In the genomic region with DNA sequence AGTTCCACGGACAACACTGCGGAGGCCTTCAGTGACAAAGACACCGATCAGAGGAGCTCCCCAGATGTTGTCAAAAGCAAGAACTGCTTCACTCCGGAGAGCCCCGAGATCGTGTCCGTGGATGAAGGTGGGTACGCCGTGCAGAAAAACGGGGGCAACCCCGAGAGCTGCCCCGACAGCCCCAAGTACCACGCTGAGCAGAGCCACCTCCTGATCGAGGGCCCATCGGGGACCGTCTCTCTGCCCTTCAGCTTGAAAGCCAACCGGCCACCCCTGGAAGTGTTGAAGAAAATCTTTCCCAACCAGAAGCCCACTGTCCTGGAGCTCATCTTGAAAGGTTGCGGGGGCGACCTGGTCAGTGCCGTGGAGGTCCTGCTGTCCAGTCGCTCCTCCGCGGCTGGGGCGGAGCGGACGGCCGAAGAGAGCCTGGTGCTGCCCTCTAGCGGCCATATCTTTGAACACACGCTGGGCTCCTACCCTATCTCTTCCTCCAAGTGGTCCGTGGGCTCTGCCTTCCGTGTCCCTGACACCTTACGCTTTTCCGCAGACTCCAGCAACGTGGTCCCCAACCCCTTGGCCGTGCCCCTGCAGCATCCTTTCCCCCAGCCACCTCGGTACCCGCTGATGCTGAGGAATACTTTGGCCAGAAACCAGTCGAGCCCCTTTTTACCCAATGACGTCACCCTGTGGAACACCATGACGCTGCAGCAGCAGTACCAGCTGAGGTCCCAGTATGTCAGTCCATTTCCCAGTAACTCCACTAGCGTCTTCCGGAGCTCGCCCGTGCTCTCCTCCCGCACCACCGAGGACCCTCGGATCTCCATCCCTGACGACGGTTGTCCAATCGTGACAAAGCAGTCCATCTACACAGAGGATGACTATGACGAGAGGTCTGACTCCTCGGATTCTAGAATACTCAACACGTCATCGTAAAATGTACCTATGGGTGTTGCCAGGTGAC, we compare ENCODE assay signal across 8 mouse cellular contexts. TPM values are rescaled to one million over a fixed set of nuclear protein-coding genes. Genes with fewer than 3 reads are reported as not detected.
DNase-seq lines count a peak whose midpoint lies in the region; ATAC-seq and TF ChIP-seq lines count a peak whose summit lies in the region.

No protein-coding gene starts in this region.

- TF ChIP-seq POLR2A in cortical plate, adult 2 months (IDR thresholded peaks at IDR 0.05; ENCODE audit: extremely low read depth, insufficient read depth, low read length) = no peak

- DNase-seq in adrenal gland, adult (ENCODE audit: inconsistent age in 2 of 2, low spot score in 1 of 2) = peak; percentile 56 to 86
- DNase-seq in gastrocnemius, postnatal 36 days = peak; percentile 29 to 57
- DNase-seq in limb, embryonic 10.5 days (ENCODE audit: low spot score) = peak; percentile 89
- peak; percentile 81 for DNase-seq in mesoderm, embryonic 11.5 days (ENCODE audit: low read depth, low spot score)
- peak; percentile 48 for DNase-seq in right cerebral cortex, postnatal 25 days
- DNase-seq in yolk sac, embryonic 10.5 days (ENCODE audit: low spot score) = peak; percentile 63

- intact Hi-C loops in gastrocnemius, postnatal 36 days (cut with DNase I) = no loop called here

- 33% methylated on average over 54 of the region's 54 CpGs for WGBS in intestine, embryonic 15.5 days
- 27% methylated on average over 54 of the region's 54 CpGs for WGBS in limb, embryonic 10.5 days

- H3K9ac ChIP-seq in intestine, embryonic 15.5 days = no peak overlapping the region

- H3K36me3 ChIP-seq in intestine, embryonic 15.5 days = no peaks in the 10 kb centered on the region
- H3K36me3 ChIP-seq in limb, embryonic 10.5 days = no peaks in the 10 kb centered on the region

- no peak overlapping the region for H3K27ac ChIP-seq in cortical plate, adult 2 months (ENCODE audit: insufficient read depth, low read length)
- H3K27ac ChIP-seq in intestine, embryonic 15.5 days = no peak overlapping the region
- H3K27ac ChIP-seq in limb, embryonic 10.5 days = no peak overlapping the region

- no peaks in the 10 kb centered on the region for H3K4me1 ChIP-seq in cortical plate, adult 2 months (ENCODE audit: control insufficient read depth, insufficient read depth, low read length)
- peaks cover 6% of the 10 kb centered on the region for H3K4me1 ChIP-seq in intestine, embryonic 15.5 days (replicated peaks)
- H3K4me1 ChIP-seq in limb, embryonic 10.5 days = peaks cover 38% of the 10 kb centered on the region

- H3K27me3 ChIP-seq in intestine, embryonic 15.5 days (replicated peaks) = peaks cover 82% of the 10 kb centered on the region
- peaks cover 99% of the 10 kb centered on the region for H3K27me3 ChIP-seq in limb, embryonic 10.5 days (ENCODE audit: low read depth, poor library complexity, severe bottlenecking)

- H3K4me3 ChIP-seq in cortical plate, adult 2 months (ENCODE audit: insufficient read depth, low read length) = no peak overlapping the region
- H3K4me3 ChIP-seq in intestine, embryonic 15.5 days (replicated peaks) = peak overlapping the region; percentile 11; the same call in 1 of the 2 replicates
- H3K4me3 ChIP-seq in limb, embryonic 10.5 days = peak overlapping the region; percentile 32

- H3K4me2 ChIP-seq in intestine, embryonic 15.5 days (replicated peaks) = peak overlapping the region; percentile 59

- peak; percentile 47 for TF ChIP-seq CTCF in cortical plate, adult 2 months (IDR thresholded peaks at IDR 0.05; ENCODE audit: extremely low read depth, insufficient read depth, low read length)

- H3K9me3 ChIP-seq in intestine, embryonic 15.5 days = no peaks in the 10 kb centered on the region
- H3K9me3 ChIP-seq in limb, embryonic 10.5 days (replicated peaks) = no peaks in the 10 kb centered on the region

- peak; percentile 53; the same call in 1 of the 2 replicates for ATAC-seq in intestine, embryonic 15.5 days

RNA-seq across cellular contexts. Expression of gene Dmrt3, which starts 12.5 kb away (rescaled TPM):
- 0.04 and 0.09 TPM in 2 replicates for polyA plus RNA-seq in cortical plate, adult 2 months (2012; rRNA removed)
- not detected for total RNA-seq in gastrocnemius, postnatal 36 days (2021)
- polyA plus RNA-seq in intestine, embryonic 15.5 days (2015; fragmentation: Nextera tagmentation; extraction: Ambion mirVana) = 0.30 and 0.41 TPM in 2 replicates
- polyA plus RNA-seq in limb, embryonic 10.5 days (2016; fragmentation: Nextera tagmentation; extraction: Ambion mirVana) = 0.10 and 0.26 TPM in 2 replicates

RNA-seq across cellular contexts. Expression of gene Dmrt2, which starts 49.6 kb away (rescaled TPM):
- 1.4 and 1.5 TPM in 2 replicates for polyA plus RNA-seq in cortical plate, adult 2 months (2012; rRNA removed)
- 1 to 10 TPM; 4.2 to 6.6 TPM for total RNA-seq in gastrocnemius, postnatal 36 days (2021)
- polyA plus RNA-seq in intestine, embryonic 15.5 days (2015; fragmentation: Nextera tagmentation; extraction: Ambion mirVana) = 0.20 and 0.40 TPM in 2 replicates
- polyA plus RNA-seq in limb, embryonic 10.5 days (2016; fragmentation: Nextera tagmentation; extraction: Ambion mirVana) = 2.6 and 5.6 TPM in 2 replicates
